Mouse (Mus musculus) 416B (cell line): Measurements from ENCODE around the gene Eif3i.

ENCODE experiments used
- DNase-seq: peaks from one replicate; pipeline ENCODE4 v3.0.0; 2011; ENCODE audit warnings: low read depth

Gene Eif3i

GRCm38 (mm10) chr4:129618786-129619691 is 18.6 kb upstream of the Eif3i start, which contains the start of gene Iqcc:
TSS of gene Iqcc (minus strand) at chr4:129619099.
- peak; percentile 94 for DNase-seq

DNA sequence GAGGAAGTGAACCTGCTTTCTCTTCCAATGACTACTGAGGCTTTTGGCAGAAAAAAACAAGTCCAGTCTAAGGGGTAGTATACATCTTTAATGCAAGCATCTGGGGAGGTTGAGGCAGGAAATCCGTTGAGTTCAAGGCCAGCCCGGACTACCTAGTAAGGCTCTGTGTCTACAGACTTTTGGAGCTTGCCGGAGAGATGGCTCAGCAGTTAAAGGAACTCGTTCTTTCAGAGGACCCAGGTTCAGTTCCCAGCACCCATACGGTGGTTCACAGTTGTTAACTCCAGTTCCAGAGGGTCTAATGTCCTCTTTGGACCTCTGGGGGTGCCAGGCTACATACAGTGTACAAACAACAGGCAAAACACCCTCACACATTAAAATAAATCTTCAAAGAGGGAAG is 17.6 kb upstream of the Eif3i start:
- no peak for DNase-seq

GRCm38 (mm10) chr4:129617121-129617641 is 16.7 kb upstream of the Eif3i start:
- DNase-seq, result no peak

DNA sequence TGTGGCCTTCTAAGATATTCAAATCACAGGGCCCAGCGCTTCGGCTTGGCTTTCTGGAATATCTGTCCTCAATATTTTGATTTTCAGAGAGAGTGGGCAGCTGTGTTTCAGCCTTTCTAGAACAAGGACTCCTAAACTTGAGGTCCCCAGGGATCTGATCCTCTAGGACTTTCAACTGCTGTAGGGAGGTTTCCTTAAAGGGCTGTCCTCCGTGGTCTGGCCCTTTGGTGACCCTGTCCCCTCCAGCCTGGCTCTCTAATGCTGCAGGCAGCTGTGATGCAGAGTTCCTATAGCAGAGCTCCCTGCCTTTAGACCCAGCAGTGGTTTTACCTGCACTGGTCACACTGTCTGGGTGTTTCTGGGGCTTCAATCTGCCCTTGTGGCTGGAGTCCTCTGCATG is 16.2 kb upstream of the Eif3i start:
- DNase-seq, result no peak

- DNase-seq, result no peak
Measured at GRCm38 (mm10) chr4:129615801-129616290, 15.4 kb upstream of the Eif3i start.

DNA sequence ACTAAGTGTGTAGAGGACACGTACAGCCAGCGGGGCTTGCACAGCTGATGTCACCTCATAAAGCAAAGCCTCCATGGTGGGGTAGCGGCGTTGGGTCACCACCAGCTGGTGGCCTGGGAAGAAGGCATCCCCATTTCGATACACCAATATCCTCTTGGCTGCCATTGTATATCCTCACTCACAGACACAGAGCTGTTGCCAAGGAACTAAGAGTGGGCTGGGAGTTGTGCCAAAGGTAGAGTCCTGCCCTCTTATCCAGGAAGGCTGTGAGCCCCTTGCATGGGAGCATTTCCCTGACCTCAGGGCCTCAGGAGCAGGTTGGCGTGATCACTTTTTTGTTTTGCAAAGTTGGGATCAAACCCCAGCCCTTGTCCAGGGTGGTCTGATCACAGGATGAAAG is 13.6 kb upstream of the Eif3i start, which contains the start of gene Dcdc2b:
TSS of gene Dcdc2b (minus strand) at position 165 of the 400 bp plus-strand sequence.
- DNase-seq, result no peak

DNA sequence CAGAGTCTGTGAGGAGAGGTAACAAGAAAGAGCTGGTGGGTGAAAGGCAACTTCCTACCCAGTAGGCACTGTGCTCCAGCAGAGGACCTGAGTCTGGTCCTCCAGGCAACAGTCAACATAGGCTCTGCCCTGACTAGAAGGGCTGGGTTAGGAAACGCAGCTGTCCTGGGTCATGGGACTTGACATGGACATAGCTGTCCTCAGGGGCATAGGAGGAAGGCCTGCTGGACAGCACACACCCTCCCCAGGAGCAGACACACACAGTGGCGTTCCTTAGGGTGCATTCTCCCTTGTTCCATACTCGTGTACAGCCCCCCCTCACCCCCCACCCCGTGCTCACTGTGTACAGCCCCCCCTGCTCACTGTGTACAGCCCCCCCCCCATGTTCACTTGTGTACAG is 10.0 kb upstream of the Eif3i start:
- DNase-seq, result no peak

DNA sequence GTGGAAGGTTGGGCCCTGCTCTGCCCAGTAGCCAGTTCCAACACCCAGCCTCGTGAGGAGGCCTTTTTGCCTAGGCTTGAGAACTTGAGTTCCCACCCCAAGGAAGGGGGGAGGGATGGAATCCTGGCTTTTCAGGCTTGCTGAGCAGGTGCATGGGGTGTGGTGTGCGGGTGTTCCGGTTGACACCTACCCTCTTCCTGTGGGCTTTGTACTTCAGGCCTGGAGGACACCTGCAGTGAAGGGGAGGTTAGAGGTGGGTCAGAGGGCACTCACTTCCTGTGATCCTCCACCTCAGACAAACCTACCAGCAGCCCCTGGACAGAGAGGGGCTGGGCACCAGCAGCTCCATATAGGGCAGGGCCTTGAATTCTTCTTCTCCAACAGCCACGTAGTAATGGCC is 9.6 kb upstream of the Eif3i start:
- no peak for DNase-seq

DNA sequence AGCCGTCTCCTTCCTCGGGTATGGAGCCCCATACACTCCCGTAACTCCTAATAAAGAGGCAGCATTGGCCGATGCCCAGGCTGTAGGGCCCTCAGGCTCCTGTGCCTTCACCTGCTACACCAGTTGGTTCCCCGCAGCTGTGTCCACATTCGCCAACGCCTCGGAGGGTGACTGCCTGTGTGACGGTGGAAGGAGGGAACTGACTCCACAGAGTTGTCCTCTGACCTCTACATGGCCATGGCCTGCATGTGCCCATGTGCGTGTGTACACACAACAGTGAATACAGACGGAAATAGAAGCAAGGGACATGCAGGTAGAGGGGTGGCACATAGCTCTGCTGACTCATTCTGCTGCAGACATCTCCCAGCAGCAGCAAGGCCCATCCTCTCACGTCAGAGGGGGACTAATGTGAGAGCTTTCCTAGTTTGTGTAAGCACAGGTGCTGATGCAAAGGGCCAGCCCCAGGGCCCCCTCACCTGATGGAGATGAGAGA is 8.7 kb upstream of the Eif3i start:
- DNase-seq, result no peak

- peak; percentile 89 for DNase-seq
Measured at GRCm38 (mm10) chr4:129608426-129609025, 8.1 kb upstream of the Eif3i start.

DNA sequence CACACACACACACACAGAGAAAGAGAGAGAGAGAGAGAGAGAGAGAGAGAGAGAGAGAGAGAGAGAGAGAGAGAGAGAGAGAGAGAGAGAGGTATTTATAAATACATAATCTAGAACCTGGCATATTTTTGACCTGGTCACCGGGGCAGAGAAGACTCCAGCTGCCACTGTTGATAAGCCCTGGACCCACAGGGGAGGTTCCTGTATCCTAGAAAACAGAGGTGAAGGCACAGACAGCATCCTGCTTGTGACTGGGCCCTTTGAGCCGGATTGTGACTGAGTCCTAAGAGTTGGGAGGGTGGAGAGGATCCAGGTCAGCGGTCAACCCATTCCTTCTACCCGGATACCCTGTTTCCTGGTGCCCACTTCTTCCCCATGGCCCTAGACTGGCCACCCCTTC is 11.6 kb downstream of the Eif3i start:
- DNase-seq, result no peak

DNA sequence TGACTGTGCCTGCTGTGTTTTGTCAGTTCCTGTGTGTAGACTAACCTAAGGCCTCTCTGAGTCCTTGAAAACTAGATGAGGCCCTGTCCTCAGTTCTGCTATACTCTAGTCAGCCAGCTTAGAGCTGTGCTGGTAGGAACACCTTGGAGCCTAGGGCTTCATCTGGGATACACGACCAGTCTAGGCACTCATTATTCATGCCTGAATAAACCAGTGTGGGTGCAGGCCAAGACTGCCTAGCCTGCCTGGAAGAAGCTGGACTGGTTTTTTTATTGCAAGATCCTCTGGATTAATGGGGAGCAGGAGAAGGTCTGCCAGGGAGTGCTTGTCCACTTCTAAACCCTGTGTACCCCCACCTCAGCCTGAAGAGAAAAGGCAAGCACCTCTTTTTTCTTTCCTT is 13.5 kb downstream of the Eif3i start:
- DNase-seq, result no peak

DNA sequence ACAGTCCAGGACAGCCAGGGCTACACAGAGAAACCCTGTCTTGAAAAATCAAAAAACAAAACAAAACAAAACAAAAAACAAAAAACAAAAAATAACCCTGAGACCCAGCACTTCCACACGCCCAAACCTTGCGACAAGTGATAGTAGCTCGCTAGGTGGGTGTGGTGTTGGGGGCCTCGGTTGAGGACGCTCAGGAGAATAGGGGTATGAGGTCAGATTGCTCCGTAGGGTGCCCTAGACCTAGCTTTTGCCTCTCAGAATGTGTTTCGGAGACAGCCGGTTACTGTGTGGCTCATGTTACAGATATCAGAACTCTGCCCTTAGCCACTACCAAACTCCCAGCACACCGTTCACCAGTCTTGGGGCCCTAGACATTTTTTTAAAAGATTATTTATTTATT is 14.7 kb downstream of the Eif3i start:
- no peak for DNase-seq

- peak; percentile 88 for DNase-seq
Measured at GRCm38 (mm10) chr4:129584884-129585608, 15.4 kb downstream of the Eif3i start.

DNA sequence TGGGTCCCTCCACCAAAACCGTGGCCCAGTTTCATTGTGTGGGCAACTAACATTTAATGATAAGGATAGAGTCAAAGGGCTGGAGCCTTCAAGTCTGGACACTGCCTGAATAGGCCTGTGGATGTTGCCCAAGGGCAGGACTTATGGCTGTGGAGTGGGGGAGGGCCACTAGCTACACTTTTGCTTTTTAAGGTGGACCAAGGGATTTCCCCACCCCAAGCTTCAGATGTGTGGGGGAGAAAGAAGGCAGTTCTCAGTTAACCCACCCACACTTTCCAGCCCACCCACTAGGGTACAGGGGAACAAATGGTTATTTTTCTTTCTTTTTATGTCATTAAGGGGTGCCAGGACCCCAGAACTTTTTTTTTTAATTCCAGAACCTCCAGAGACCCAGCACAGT is 16.1 kb downstream of the Eif3i start:
- peak; percentile 23 for DNase-seq

- peak; percentile 47 for DNase-seq
Measured at GRCm38 (mm10) chr4:129582251-129582650, 18.2 kb downstream of the Eif3i start.

- DNase-seq, result peak; percentile 23
Measured at GRCm38 (mm10) chr4:129580347-129580746, 20.1 kb downstream of the Eif3i start.

DNA sequence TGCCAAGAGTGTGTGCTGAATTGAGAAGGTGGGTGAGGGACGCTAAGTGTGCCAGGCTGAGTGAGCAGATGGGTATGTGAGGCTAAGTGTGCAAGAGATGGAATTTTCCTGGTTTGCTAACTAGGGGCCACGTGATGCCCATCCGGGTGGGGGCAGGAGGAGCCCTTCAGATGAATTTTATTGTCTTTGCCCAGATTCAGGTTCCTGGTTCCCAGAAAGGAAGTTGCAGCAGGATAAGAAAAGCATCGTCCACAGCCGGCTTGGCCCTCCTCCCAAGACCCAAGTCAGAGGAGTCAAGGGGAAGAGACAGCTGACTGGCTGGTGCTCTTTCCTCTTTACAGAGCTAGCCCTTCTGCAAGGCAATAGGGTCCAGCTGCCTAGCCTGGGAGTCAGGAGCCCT is 22.0 kb downstream of the Eif3i start, which contains the start of gene Fam167b:
TSS of gene Fam167b (minus strand) at position 84 of the 400 bp plus-strand sequence.
- DNase-seq, result no peak

DNA sequence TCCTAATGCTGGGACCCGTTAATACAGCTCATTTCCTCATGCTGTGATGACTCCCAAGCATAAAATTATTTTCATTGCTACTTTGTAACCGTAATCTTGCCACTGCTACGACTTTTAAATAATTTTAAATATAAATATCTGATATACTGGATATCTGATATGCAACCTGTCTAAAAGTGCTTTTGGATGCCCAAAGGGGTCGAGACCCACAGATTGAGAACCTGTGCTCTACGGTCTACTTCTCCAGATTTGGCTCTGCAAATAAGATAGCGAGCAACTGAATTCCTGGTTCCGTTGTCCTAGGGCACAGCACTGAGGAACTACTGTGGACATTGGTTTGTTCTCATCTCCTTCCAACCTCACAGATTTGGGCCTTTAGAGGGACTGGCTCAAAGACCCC is 22.8 kb downstream of the Eif3i start:
- DNase-seq, result no peak

GRCm38 (mm10) chr4:129576863-129577491 is 23.5 kb downstream of the Eif3i start:
- DNase-seq, result peak; percentile 61

GRCm38 (mm10) chr4:129575171-129575844 is 25.1 kb downstream of the Eif3i start:
- DNase-seq, result peak; percentile 80
